Mouse (Mus musculus) ES-E14 (cell line): ENCODE measurements around the gene Psmb9. TPM values are rescaled to one million over a fixed set of nuclear protein-coding genes. Genes with fewer than 3 reads are reported as not detected.

Experiments
- DNase-seq: peaks from one replicate; pipeline ENCODE4 v3.0.0-alpha.2; 2013; ENCODE audit warnings: low read depth, low spot score
- H3K27ac ChIP-seq: 2 replicates; pipeline ENCODE4 v1.5.1; 2012; ENCODE audit warnings: low read depth, mild to moderate bottlenecking, low read length, moderate library complexity, mixed read lengths; ENCODE audit not compliant: poor library complexity, insufficient read depth, severe bottlenecking
- H3K36me3 ChIP-seq: 2 replicates; pipeline ENCODE4 v1.6.1; 2012; ENCODE audit warnings: mild to moderate bottlenecking, low read length, moderate library complexity, mixed read lengths; ENCODE audit not compliant: control insufficient read depth, poor library complexity, insufficient read depth, severe bottlenecking
- H3K4me1 ChIP-seq, 2 experiments: fragments of 150-350 bp in 1 of 2; sonication (generic) in 1 of 2; 2 replicates each; pipeline ENCODE4 v1.6.1; 2012; ENCODE audit warnings: low read length in 2 of 2, mild to moderate bottlenecking in 1 of 2, mixed read lengths in 1 of 2; ENCODE audit not compliant: control insufficient read depth in 2 of 2, insufficient read depth in 2 of 2, poor library complexity in 1 of 2
- H3K4me3 ChIP-seq, 2 experiments: fragments of 150-350 bp in 1 of 2; sonication (generic) in 1 of 2; 2 replicates each; pipeline ENCODE4 v1.5.1; 2012; ENCODE audit warnings: low read length in 2 of 2, low read depth in 1 of 2, mild to moderate bottlenecking in 1 of 2, mixed read lengths in 1 of 2; ENCODE audit not compliant: insufficient read depth in 1 of 2, poor library complexity in 1 of 2, severe bottlenecking in 1 of 2
- H3K9ac ChIP-seq: 2 replicates; pipeline ENCODE4 v1.6.1; 2012; ENCODE audit warnings: low read depth, mild to moderate bottlenecking, low read length, mixed read lengths; ENCODE audit not compliant: poor library complexity, insufficient read depth, severe bottlenecking
- H3K9me3 ChIP-seq: fragments of 150-350 bp; sonication (generic); 2 replicates; pipeline ENCODE4 v1.6.1; 2012; ENCODE audit warnings: low read depth, mild to moderate bottlenecking, low read length; ENCODE audit not compliant: control insufficient read depth, insufficient read depth
- CHD2 ChIP-seq: IDR thresholded peaks from 2 replicates; pipeline ENCODE4 v1.6.1; 2014; ENCODE audit warnings: mild to moderate bottlenecking, low read depth, low read length, inconsistent platforms
- HCFC1 ChIP-seq: IDR thresholded peaks from 2 replicates; pipeline ENCODE4 v1.6.1; 2012; ENCODE audit warnings: low read length, inconsistent platforms, borderline replicate concordance; ENCODE audit not compliant: insufficient read depth
- MAFK ChIP-seq: IDR thresholded peaks from 2 replicates; pipeline ENCODE4 v1.6.1; 2014; ENCODE audit warnings: mild to moderate bottlenecking, low read depth, low read length, inconsistent platforms; ENCODE audit not compliant: insufficient read depth
- ZC3H11A ChIP-seq: IDR thresholded peaks from 2 replicates; pipeline ENCODE4 v1.6.1; 2012; ENCODE audit warnings: low read depth, mild to moderate bottlenecking, inconsistent platforms, low read length, borderline replicate concordance
- ZNF384 ChIP-seq: IDR thresholded peaks from 2 replicates; pipeline ENCODE4 v1.6.1; 2012; ENCODE audit warnings: low read depth, low read length, inconsistent platforms
- in situ Hi-C, 2 experiments: fragments of 600-800 bp; cut with MboI; formaldehyde crosslinking; loops; one replicate each; pipeline ENCODE4 v1.15.1; 2025; ENCODE audit warnings: low sequenced_read_pairs in 2 of 2, inconsistent platforms in 1 of 2; ENCODE audit not compliant: unreplicated experiment in 2 of 2
- total RNA-seq: library from RNA; depleted of rRNA; stranded (reverse); fragments of 300-350 nt; gene quantifications from 2 replicates; pipeline ENCODE4 v1.2.3, GENCODE M21; 2012

Psmb9 gene
- total RNA-seq, 1 experiment, result 4.1 TPM

DNA sequence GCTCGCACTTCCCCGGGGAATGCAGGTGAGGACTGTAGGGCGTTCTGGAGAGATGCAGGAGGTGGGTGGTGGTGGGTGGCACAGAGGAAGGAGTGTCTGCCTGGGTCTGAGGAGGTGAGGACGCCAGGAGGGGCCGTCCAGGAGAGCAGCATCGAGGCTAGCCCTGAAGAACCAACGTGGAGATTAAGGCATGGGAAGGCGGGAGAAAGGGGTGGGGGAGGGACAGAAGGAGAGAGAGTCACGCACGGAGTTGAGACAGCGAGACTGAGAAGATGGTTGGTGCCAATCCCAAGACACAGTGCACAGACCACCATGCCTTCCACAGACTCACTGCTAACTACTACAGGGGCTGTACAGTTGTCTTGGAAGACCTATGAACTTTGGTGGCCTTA, 11.0 kb upstream of the Psmb9 start:
- H3K9ac ChIP-seq, result peak overlapping the region; percentile 62; the same call in 1 of the 2 replicates
- TF ChIP-seq ZNF384 (no peak), ZC3H11A (no peak), CHD2 (no peak), MAFK (no peak), HCFC1 (no peak)
- DNase-seq, result no peak
- in situ Hi-C loops, result no loop called here
- no peaks in the 10 kb centered on the region for H3K9me3 ChIP-seq
- H3K4me3 ChIP-seq, result peak overlapping the region; percentile 54 to 58; a peak in 3 of 4 replicates
- H3K4me1 ChIP-seq, result peaks cover 0 to 6% of the 10 kb centered on the region in 2 experiments; a peak in 1 of 4 replicates
- H3K36me3 ChIP-seq, result no peaks in the 10 kb centered on the region
- no peak overlapping the region for H3K27ac ChIP-seq

DNA sequence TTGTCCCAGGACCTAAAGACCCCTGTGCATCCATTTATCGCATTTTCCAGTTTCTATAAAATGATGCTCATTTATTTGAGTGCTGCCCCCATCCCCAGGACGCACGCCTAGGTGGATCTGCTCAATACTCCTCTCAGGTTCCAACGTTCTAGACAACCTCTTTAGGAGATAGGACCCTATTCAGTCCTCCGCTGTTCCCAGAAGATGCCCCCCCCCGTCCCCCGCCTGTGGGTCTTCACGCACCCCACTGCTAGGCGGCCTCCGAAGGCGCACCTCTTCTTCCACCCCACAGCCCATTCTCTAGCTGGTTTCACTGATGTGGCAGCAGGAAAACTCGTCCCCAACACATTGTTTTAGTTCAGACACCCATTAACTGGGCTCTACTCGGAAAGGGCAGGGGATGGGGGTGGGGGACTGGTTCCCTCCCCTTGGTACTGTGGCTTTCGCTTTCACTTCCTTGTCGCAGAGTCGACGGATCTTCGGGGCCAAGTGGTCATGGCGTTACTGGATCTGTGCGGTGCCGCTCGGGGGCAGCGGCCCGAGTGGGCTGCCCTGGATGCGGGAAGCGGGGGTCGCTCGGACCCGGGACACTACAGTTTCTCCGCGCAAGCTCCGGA, 10.4 kb upstream of the Psmb9 start:
- in situ Hi-C loops, result no loop called here
- H3K9me3 ChIP-seq, result no peaks in the 10 kb centered on the region
- DNase-seq, result no peak
- H3K4me1 ChIP-seq, result peaks cover 0 to 8% of the 10 kb centered on the region in 2 experiments; a peak in 1 of 4 replicates
- H3K4me3 ChIP-seq, result peak overlapping the region; percentile 54 to 58
- peak overlapping the region; percentile 62; the same call in 1 of the 2 replicates for H3K9ac ChIP-seq
- H3K36me3 ChIP-seq, result no peaks in the 10 kb centered on the region
- TF ChIP-seq ZC3H11A, result no peak
- no peak for TF ChIP-seq CHD2
- no peak for TF ChIP-seq HCFC1
- TF ChIP-seq ZNF384, result no peak
- no peak for TF ChIP-seq MAFK
- H3K27ac ChIP-seq, result no peak overlapping the region

DNA sequence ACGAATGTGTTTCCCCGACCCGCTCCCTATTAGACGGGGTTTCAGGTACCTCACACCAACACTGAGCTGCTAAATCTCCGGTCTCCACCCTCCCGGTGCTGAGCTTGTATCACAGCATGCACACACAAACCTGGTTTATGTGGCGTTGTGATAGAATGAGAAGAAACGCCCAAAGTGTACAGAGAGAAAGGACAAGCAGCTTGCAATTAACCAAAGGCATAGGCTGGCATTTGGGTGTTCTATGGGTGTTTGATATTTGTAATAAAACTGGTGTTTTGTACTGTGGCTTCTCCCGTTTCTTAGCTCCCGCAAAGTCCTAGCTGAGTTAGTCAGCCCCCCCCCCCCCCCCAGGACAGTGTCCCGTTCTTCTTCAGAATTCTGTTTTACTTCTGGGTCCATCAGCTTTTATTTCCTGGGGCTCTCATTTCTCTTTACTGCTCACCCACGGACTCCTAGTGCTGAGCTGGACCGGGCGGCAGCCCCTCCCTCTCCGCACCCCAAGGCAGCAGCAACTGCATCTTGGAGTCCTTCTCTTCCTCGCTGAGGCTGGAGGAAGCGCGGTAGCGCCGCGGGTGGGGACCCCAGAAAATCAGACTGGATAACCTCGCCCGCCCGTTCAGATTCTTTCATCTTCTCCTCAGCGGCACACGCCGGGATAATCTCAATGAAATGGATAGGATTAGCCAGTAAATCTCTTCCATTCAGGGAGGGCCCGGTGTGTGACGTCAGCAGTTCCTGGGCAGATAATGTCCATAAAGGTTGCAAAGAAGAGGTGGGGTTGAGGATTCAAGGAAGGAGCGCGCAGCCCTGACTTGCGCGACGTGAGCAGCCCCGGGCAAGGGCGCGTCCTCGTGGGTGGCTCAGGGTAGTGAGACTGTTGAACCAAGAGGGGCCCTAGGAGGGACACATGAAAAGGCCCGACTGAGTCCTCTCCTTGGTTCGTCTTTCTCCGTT, 9.7 kb upstream of the Psmb9 start, which contains the start of gene Psmb8:
Psmb8 (plus strand) TSS at position 781 of the 954 bp plus-strand sequence.
- in situ Hi-C loops, result no loop called here
- H3K36me3 ChIP-seq, result no peaks in the 10 kb centered on the region
- H3K9ac ChIP-seq, result peak within 1 kb of the TSS; percentile 62; the same call in 1 of the 2 replicates
- peak; percentile 71 for DNase-seq
- TF ChIP-seq CHD2 (peak; percentile 81; the same call in 1 of the 2 replicates), MAFK (no peak)
- peak within 1 kb of the TSS; percentile 54 to 58 for H3K4me3 ChIP-seq
- H3K27ac ChIP-seq, result no peak within 1 kb of the TSS
- H3K9me3 ChIP-seq, result no peaks in the 10 kb centered on the region
- peaks cover 0 to 11% of the 10 kb centered on the region in 2 experiments; a peak in 1 of 4 replicates for H3K4me1 ChIP-seq

DNA sequence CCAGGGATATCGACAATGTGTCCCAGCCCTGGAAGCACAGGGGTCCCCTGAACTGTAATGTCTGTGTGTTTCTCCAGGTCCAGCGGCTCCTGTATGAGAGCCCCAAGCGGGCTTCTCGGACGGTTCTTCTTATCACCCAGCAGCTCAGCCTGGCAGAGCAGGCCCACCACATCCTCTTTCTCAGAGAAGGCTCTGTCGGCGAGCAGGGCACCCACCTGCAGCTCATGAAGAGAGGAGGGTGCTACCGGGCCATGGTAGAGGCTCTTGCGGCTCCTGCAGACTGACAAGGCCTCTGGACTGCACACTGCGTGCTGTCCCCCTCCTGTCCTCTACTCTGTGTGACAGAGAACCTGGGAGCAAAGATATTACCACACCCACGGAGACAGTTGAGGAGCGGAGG, 8.9 kb upstream of the Psmb9 start:
- no peaks in the 10 kb centered on the region for H3K9me3 ChIP-seq
- TF ChIP-seq ZNF384 (no peak), MAFK (no peak), CHD2 (no peak), HCFC1 (no peak), ZC3H11A (no peak)
- no peaks in the 10 kb centered on the region for H3K36me3 ChIP-seq
- in situ Hi-C loops, result no loop called here
- peak overlapping the region in 1 of 2 experiments; percentile 37; a peak in 1 of 4 replicates for H3K4me3 ChIP-seq
- H3K9ac ChIP-seq, result no peak overlapping the region
- no peak overlapping the region for H3K27ac ChIP-seq
- DNase-seq, result no peak
- H3K4me1 ChIP-seq, result peaks cover 0 to 11% of the 10 kb centered on the region in 2 experiments; a peak in 1 of 4 replicates
